Mouse (Mus musculus) olfactory bulb, adult 2 months (tissue): ENCODE measurements around the gene Tenm4. TPM values are rescaled to one million over a fixed set of nuclear protein-coding genes. Genes with fewer than 3 reads are reported as not detected.

Experiments
- H3K27ac ChIP-seq: fragments of 200-500 bp; 2 replicates; pipeline ENCODE4 v1.5.1; 2012; ENCODE audit warnings: low read depth, low read length; ENCODE audit not compliant: insufficient read depth
- H3K4me1 ChIP-seq: fragments of 200-500 bp; 2 replicates; pipeline ENCODE4 v1.6.1; 2012; ENCODE audit warnings: low read length; ENCODE audit not compliant: control insufficient read depth, insufficient read depth
- H3K4me3 ChIP-seq: fragments of 200-500 bp; 2 replicates; pipeline ENCODE4 v1.5.1; 2012; ENCODE audit warnings: mild to moderate bottlenecking, low read depth, low read length, moderate library complexity; ENCODE audit not compliant: insufficient read depth
- CTCF ChIP-seq: fragments of 200-500 bp; IDR thresholded peaks from 2 replicates; pipeline ENCODE4 v1.5.1; 2012; ENCODE audit warnings: low read depth, mild to moderate bottlenecking, low read length, moderate library complexity; ENCODE audit not compliant: insufficient read depth
- POLR2A ChIP-seq: fragments of 200-500 bp; IDR thresholded peaks from 2 replicates; pipeline ENCODE4 v1.6.1; 2012; ENCODE audit warnings: mild to moderate bottlenecking, low read depth, low read length, moderate library complexity; ENCODE audit not compliant: insufficient read depth
- WGBS: fragments of 180-500 bp; shearing (Covaris S2); methylation state at CpG from one replicate; pipeline ENCODE4 v1.1.7; 2018; 5-methylcytosine and 5-hydroxymethylcytosine counted together
- polyA plus RNA-seq: library from polyadenylated mRNA; stranded (reverse); fragments of >200 nt; gene quantifications from 2 replicates; pipeline ENCODE4 v1.2.4, GENCODE M21; 2012; ENCODE audit warnings: low replicate concordance; ENCODE audit not compliant: missing spikeins, insufficient read depth, insufficient read length

The Tenm4 gene
- polyA plus RNA-seq, 1 experiment = not detected

DNA sequence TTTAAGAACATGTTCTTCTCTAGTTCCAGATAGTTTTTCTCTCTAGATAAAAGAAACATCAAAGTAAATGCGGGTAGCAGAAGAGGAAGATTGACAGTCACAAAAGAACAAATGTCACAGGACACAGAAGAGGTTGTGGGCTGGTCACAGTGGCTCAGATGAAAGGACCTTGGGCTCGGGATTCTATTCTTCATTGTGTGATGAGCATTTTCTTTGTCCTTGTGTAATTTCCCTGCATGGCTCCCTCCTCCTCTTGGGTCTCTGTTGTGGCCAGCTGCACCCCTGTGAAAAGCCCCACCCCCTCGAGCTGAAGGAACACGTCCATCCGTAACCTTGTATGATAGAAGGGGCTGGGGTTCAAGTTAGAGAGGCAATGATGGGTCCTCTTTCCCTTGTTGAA lies 628.8 kb downstream of the Tenm4 start:
- TF ChIP-seq CTCF (no peak), POLR2A (no peak)
- Histone ChIP-seq H3K4me1 (peaks cover 21% of the 10 kb centered on the region), H3K27ac (no peak overlapping the region), H3K4me3 (no peak overlapping the region)
- WGBS = 68% methylated on average over 5 of the region's 5 CpGs

DNA sequence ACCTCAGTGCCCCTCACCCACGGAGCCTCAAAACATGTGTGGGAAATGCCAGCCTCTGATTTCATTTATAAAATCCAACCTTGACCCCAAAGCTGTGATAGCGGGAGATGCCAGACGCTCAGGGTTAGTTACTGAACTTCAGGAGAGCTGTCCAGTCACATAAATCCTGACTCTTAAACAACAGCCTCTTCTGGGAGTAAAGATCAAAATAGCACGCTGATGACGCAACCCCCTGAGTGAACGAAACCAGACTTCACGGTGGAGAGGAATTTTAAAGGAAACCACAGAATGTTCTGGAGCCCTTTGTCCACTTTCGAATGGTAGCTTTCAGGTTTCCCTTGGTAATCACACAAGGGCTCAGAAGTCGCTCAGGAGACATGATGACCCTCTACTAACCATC lies 630.3 kb downstream of the Tenm4 start:
- peaks cover 13% of the 10 kb centered on the region for H3K4me1 ChIP-seq
- TF ChIP-seq CTCF = no peak
- no peak for TF ChIP-seq POLR2A
- no peak overlapping the region for H3K4me3 ChIP-seq
- no peak overlapping the region for H3K27ac ChIP-seq
- WGBS = 79% methylated on average over 9 of the region's 9 CpGs

DNA sequence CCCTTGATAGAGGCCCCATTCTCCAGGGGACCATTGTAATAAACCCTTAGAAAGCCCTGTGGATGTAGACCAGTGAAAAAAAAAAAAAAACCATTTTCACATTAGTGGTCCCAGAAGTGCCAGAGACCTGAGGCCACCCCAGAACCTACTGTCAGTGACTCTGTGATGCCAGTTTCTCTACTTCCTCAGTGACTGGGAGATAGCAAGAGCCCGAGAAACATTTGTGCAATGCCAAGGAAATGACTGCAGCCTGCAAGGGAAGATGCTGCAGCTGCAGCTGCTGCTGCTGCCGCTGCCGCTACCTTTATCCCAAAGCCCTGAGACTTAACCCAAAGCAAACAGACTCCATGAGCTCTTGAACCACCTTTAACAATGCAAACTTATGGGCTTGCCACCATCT lies 631.2 kb downstream of the Tenm4 start:
- TF ChIP-seq POLR2A (no peak), CTCF (no peak)
- 90% methylated on average over 3 of the region's 3 CpGs for WGBS
- peaks cover 4% of the 10 kb centered on the region for H3K4me1 ChIP-seq

DNA sequence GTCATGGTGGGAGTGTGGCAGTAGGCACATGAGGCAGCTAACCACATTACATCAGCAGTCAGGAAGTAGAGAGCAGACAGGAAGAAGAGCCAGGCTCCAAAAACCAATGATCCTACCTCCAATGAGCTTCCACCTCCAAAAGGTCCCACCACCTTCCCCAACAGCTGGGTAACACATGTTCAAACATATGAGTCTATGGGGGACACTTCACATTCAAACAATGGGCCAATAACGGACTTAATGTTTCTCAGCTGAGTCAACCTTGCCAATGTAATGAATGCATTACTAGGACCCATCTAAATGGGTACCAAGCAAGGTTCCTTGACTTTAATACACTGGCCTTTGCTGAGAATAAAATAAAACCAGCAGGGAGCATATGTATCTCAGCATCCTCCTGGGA lies 635.5 kb downstream of the Tenm4 start:
- WGBS = 72% methylated on average over 1 of the region's 1 CpGs
- Histone ChIP-seq H3K27ac (no peak overlapping the region), H3K4me1 (no peaks in the 10 kb centered on the region), H3K4me3 (no peak overlapping the region)
- TF ChIP-seq POLR2A (no peak), CTCF (no peak)

More for the DNA sequence above, 631.2 kb downstream of the Tenm4 start:
- Histone ChIP-seq H3K27ac (no peak overlapping the region), H3K4me3 (no peak overlapping the region)

DNA sequence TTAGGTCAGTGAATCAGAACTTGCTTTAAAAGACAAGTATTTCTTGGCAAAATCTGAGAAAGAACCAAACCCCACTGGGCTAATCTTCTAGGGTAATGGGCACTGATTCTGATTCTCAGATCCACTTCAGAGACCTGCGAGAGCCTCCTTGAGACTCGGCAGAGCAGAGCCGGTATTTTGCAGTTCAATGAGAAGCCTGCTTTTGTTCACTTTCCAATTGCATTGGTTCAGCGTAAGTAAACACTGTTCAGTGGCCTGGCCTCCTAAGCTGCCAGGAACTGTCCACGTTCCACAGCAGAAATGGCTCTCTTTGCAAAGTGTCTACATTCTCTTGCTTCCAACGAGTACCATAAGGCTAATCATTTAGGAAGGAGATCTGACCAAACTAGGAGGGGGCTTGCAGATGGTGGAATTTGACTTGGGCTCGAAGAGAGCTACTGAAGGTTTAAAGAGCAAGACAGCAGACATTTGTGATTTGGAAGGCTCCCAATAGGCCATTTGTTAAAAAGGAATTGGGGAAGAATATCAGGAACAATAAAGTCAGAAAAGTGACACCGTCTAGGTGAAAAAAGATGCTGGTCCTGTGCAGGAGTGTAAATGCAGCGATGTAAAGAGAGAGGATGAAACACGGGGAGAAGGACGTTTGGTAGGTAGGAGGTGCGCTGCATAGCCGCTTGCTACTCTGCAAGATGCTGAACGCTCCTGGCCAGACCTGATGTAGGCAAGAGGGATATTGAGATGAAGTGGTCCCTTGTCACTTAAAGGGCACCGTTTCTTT lies 636.4 kb downstream of the Tenm4 start:
- Histone ChIP-seq H3K4me3 (no peak overlapping the region), H3K4me1 (0 out of 2 replicates have a peak, but pooled peaks cover 3% of the 10 kb centered on the region), H3K27ac (no peak overlapping the region)
- WGBS = 68% methylated on average over 15 of the region's 15 CpGs
- TF ChIP-seq POLR2A (no peak), CTCF (no peak)

DNA sequence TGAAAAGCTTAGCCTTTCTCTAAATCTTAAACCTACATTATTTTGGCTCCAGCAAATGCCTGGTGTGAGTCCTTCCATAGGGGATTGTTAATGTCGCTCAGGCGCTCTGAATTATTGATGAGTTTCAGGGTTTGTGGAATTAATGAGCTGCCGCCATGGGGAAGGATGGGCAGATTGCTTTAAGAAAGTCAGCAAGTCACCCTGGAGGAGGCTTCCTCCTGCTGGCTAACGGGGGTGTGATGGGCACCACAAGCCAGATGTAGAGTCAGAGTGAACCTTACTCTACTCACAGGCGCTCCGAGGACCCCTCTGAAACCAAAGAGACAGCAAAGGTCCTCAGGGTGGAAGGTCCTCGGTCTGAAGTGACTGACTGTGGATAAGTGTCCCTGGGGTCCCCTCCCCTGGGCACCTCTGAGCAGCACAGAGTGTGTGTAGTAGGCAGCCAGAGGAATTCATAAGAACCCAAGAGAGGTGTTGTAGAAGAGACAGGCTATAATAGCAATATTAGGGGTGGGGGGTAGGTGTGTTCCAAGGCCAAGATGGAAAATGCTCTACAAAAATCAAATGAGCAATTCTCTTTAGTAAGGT lies 637.1 kb downstream of the Tenm4 start:
- Histone ChIP-seq H3K4me1 (0 out of 2 replicates have a peak, but pooled peaks cover 5% of the 10 kb centered on the region), H3K4me3 (no peak overlapping the region), H3K27ac (no peak overlapping the region)
- no peak for TF ChIP-seq POLR2A
- TF ChIP-seq CTCF = no peak
- 89% methylated on average over 7 of the region's 7 CpGs for WGBS

DNA sequence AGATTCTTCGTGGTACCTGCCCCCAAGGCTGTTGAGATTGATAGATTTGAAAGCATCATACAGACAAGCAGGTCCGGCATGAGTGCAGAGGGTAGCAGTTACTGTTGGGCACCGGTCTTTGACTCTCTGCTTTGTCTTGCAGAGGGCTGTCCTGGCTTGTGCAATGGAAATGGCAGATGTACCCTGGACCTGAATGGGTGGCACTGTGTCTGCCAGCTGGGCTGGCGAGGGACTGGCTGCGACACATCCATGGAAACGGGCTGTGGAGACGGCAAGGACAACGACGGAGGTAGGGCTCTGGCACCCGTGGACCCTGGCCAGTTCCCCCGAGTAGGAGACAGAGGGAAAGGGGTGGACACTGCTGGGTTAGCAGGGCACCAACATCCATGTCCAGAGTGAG lies 640.6 kb downstream of the Tenm4 start:
- 67% methylated on average over 11 of the region's 11 CpGs for WGBS

DNA sequence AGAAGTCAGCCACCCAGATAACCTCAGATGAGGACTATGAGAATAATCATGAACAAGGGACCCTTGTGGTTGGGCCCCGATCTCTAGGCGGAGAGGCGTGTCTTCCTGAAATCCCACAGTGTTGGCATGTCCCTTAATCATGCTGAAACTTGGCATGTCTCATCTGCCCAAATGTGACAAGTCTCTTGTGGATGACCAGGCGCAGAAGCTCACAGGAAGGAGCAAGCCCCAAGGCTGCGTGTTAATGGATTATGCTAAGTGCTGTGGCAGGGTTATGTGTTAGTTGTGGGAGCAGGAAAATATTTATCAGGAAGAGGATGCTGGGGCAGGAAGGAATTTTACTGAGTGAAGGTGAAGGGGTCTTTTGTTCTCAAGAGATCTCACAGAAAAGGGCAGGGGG lies 642.0 kb downstream of the Tenm4 start:
- Histone ChIP-seq H3K27ac (no peak overlapping the region), H3K4me3 (no peak overlapping the region), H3K4me1 (peaks cover 13% of the 10 kb centered on the region)
- 81% methylated on average over 5 of the region's 5 CpGs for WGBS
- TF ChIP-seq CTCF (no peak), POLR2A (no peak)

More for the DNA sequence above, 640.6 kb downstream of the Tenm4 start:
- Histone ChIP-seq H3K4me1 (peaks cover 8% of the 10 kb centered on the region; the same call in 1 of the 2 replicates), H3K27ac (no peak overlapping the region), H3K4me3 (no peak overlapping the region)
- TF ChIP-seq POLR2A = no peak
- TF ChIP-seq CTCF = no peak

DNA sequence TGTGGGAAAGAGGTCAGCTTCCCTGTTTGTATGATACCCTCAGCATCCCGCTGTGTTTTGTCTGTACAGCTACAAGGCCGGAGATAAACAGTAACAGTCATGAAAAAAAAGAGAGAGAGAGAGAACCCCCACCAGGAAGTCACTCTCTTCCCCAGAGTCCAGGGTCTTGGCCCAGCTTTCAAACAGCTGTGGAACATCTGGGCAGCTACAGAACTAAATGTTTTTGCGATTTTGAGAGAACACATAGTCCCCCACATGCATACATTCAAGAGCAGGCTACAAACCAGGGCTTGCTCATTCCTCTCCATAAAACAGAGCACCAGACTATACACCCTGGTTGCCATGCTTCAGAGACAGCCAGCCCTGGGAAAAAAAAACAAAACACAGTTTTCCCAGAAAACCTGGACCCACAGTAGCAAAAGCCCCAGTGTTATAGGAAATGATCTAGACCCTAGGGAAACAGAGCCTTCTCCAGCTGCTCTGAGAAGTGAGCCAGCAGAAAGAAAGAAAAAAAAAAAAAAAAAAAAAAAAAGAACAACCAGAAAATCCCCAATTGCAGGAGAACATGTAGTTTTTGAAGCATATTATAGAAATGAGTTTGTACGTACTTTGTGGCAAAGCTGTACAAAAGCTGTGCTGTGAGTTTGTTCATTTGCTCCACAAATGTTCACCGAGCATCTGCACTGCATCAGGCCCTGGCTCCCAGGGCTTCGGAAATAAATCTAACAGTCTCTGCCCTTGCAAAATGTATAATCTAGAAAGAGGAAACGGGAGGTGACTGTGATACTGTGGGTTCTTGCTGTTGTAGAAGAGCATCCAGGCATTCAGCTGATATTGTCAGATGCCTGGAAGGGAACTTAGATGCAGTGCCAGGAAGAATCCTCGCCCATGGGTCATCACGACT lies 642.7 kb downstream of the Tenm4 start:
- Histone ChIP-seq H3K4me1 (peaks cover 13% of the 10 kb centered on the region), H3K27ac (no peak overlapping the region), H3K4me3 (no peak overlapping the region)
- WGBS = 82% methylated on average over 9 of the region's 9 CpGs
- no peak for TF ChIP-seq POLR2A
